Mouse (Mus musculus) stomach, embryonic 16.5 days (tissue): ENCODE measurements around the gene Mylk. TPM values are rescaled to one million over a fixed set of nuclear protein-coding genes. Genes with fewer than 3 reads are reported as not detected.

Experiments used
- ATAC-seq: fragments of 200-750 bp; cut with Nextera tagmentation; 2 replicates; pipeline ENCODE4 v1.8.0; 2017; ENCODE audit warnings: moderate number of reproducible peaks, moderate TSS enrichment; ENCODE audit not compliant: insufficient read depth, low FRiP score
- H3K27ac ChIP-seq: fragments of 300-500 bp; sonication (generic); 2 replicates; pipeline ENCODE4 v1.5.1; 2014; ENCODE audit warnings: low read length
- H3K27me3 ChIP-seq: fragments of 300-500 bp; sonication (generic); 2 replicates; pipeline ENCODE4 v1.6.1; 2014; ENCODE audit warnings: low read length, control low read depth, mixed read lengths; ENCODE audit not compliant: control insufficient read depth, insufficient read depth
- H3K36me3 ChIP-seq: fragments of 300-500 bp; sonication (generic); 2 replicates; pipeline ENCODE4 v1.6.1; 2014; ENCODE audit warnings: low read length; ENCODE audit not compliant: control insufficient read depth, insufficient read depth
- H3K4me1 ChIP-seq: fragments of 300-500 bp; sonication (generic); 2 replicates; pipeline ENCODE4 v1.6.1; 2014; ENCODE audit warnings: low read length, control low read depth, mixed read lengths; ENCODE audit not compliant: control insufficient read depth, insufficient read depth
- H3K4me2 ChIP-seq: fragments of 300-500 bp; sonication (generic); 2 replicates; pipeline ENCODE4 v1.6.1; 2014; ENCODE audit warnings: low read depth, low read length, mixed read lengths
- H3K4me3 ChIP-seq: fragments of 300-500 bp; sonication (generic); replicated peaks from 2 replicates; pipeline ENCODE4 v1.5.1; 2014; ENCODE audit warnings: mild to moderate bottlenecking, low read length
- H3K9ac ChIP-seq: fragments of 300-500 bp; sonication (generic); 2 replicates; pipeline ENCODE4 v1.6.1; 2014; ENCODE audit warnings: low read length
- H3K9me3 ChIP-seq: fragments of 300-500 bp; sonication (generic); replicated peaks from 2 replicates; pipeline ENCODE4 v1.6.1; 2016; ENCODE audit warnings: low read length, control low read depth; ENCODE audit not compliant: control insufficient read depth
- WGBS: fragments of 180-500 bp; shearing (Covaris S2); extraction: QIAGEN DNeasy Blood & Tissue Kit; methylation state at CpG from one replicate; pipeline ENCODE4 v1.1.7; 2014; 5-methylcytosine and 5-hydroxymethylcytosine counted together
- polyA plus RNA-seq: library from polyadenylated mRNA; unstranded; fragments of >200 nt; fragmentation: Nextera tagmentation; extraction: Ambion mirVana; gene quantifications from 2 replicates; pipeline ENCODE4 v1.2.1, GENCODE M21; 2015

The Mylk gene
- polyA plus RNA-seq, 1 experiment from 2014 or later: 371 TPM

GRCm38 (mm10) chr16:34763959-34764591 is 19.1 kb downstream of the Mylk start:
- no peaks in the 10 kb centered on the region for H3K36me3 ChIP-seq
- H3K9ac ChIP-seq: no peak overlapping the region
- no peaks in the 10 kb centered on the region for H3K27me3 ChIP-seq
- no peak overlapping the region for H3K27ac ChIP-seq
- 81% methylated on average over 9 of the region's 9 CpGs for WGBS
- no peaks in the 10 kb centered on the region for H3K4me1 ChIP-seq
- no peak overlapping the region for H3K4me3 ChIP-seq
- H3K9me3 ChIP-seq: no peaks in the 10 kb centered on the region
- no peak overlapping the region for H3K4me2 ChIP-seq
- ATAC-seq: no peak

GRCm38 (mm10) chr16:34765666-34766065 is 20.7 kb downstream of the Mylk start:
- Histone ChIP-seq H3K4me2 (no peak overlapping the region), H3K27ac (no peak overlapping the region), H3K27me3 (no peaks in the 10 kb centered on the region), H3K36me3 (no peaks in the 10 kb centered on the region), H3K9ac (no peak overlapping the region), H3K9me3 (no peaks in the 10 kb centered on the region), H3K4me3 (no peak overlapping the region), H3K4me1 (no peaks in the 10 kb centered on the region)
- WGBS: 64% methylated on average over 1 of the region's 1 CpGs
- ATAC-seq: no peak

DNA sequence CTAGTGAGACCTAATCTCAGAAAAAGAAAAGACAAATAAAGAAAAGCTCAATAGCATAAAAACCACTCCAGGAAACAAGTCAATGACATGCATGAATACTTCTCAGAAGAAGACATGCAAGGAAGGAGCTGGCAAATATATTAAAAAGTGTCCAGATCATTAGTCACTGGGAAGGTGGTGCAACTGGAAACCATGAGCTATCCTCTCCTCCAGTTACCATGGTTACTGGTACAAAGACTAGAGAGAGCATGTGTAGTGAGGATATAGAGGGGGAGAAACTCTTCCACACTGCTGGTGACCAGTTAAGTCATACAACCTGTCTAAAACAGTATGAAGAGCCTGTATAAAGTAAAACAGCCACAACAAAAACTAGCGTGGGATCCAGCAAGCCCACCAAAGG is 21.2 kb downstream of the Mylk start:
- ATAC-seq: no peak
- H3K36me3 ChIP-seq: no peaks in the 10 kb centered on the region
- H3K4me2 ChIP-seq: no peak overlapping the region
- 91% methylated on average over 1 of the region's 1 CpGs for WGBS
- H3K9ac ChIP-seq: no peak overlapping the region
- no peaks in the 10 kb centered on the region for H3K4me1 ChIP-seq
- no peaks in the 10 kb centered on the region for H3K27me3 ChIP-seq
- no peak overlapping the region for H3K4me3 ChIP-seq
- no peaks in the 10 kb centered on the region for H3K9me3 ChIP-seq
- H3K27ac ChIP-seq: no peak overlapping the region

DNA sequence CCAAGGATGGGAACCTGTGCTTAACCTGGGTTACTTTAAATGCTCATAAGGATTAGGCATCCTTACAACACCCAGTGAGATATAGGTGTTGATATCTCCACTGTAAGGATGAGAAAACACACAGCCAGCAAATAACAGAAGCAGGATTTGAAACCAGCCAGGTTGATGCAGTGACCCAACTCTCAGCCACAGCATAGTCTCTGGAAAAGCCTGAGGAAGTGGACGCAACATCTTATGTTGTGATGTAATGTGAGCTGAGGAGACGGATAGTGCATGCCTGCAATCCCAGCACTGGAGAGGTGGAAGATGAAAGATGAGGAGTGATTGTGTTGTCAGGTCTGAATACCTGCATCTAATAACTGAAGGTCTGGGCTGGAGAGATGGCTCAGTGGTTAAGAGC is 22.4 kb downstream of the Mylk start:
- Histone ChIP-seq H3K9me3 (no peaks in the 10 kb centered on the region), H3K27me3 (no peaks in the 10 kb centered on the region), H3K27ac (no peak overlapping the region), H3K4me2 (no peak overlapping the region), H3K4me3 (no peak overlapping the region), H3K36me3 (no peaks in the 10 kb centered on the region), H3K4me1 (no peaks in the 10 kb centered on the region), H3K9ac (no peak overlapping the region)
- no peak for ATAC-seq
- WGBS: 93% methylated on average over 2 of the region's 2 CpGs

GRCm38 (mm10) chr16:34768436-34768835 is 23.4 kb downstream of the Mylk start:
- Histone ChIP-seq H3K9ac (no peak overlapping the region), H3K4me1 (no peaks in the 10 kb centered on the region), H3K9me3 (no peaks in the 10 kb centered on the region), H3K27me3 (no peaks in the 10 kb centered on the region), H3K4me2 (no peak overlapping the region), H3K4me3 (no peak overlapping the region), H3K36me3 (no peaks in the 10 kb centered on the region), H3K27ac (no peak overlapping the region)
- ATAC-seq: no peak
- 64% methylated on average over 4 of the region's 4 CpGs for WGBS

DNA sequence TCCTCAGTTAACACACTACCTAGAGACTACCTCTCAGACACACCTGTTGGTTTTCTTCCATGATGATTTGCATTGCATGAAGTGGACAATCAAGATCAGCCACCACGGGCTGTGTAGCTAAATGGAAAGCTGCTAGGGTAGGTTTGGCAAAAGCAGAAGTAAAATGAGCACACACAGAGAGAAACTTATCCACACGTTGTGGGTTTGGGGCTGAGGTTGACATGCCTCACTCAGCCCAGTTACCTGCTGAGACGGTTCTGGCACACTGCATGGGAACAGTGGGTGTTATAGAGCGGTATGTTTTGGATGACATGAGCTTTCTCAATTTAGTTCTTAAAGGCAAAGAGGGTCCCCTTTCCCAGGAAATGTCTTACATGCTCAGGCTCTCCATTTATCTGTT is 25.1 kb downstream of the Mylk start:
- Histone ChIP-seq H3K9ac (no peak overlapping the region), H3K36me3 (no peaks in the 10 kb centered on the region), H3K4me3 (no peak overlapping the region), H3K27me3 (no peaks in the 10 kb centered on the region), H3K27ac (no peak overlapping the region), H3K4me1 (no peaks in the 10 kb centered on the region), H3K9me3 (no peaks in the 10 kb centered on the region), H3K4me2 (no peak overlapping the region)
- ATAC-seq: no peak
- WGBS: 81% methylated on average over 4 of the region's 4 CpGs

DNA sequence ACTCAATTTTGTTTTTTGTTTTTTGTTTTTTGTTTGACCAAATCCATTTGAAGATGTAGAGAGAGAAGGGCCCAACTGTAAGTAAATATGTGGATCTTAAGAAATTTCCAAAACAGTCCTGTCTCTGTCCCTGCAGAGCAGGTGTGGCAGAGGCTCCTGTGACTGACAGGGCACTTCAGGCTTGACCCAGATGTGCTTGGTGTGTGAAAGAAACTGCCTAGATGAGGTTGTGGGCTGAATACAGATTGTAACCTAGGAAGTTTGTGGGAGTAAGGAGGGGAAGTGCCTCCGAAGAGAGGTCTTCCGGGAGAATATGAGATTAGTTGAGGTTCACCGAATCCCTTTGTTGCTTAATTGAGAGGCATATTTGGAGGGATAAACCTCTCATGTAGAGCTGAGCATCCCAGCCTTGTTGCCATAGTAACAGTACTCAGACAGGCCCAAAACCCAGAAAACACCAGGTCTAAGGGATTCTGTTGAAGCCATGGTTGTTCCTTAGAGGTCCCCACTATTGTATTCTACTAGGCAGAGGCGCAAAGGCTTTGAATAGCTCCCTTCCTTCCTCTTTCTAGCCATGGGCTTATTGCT is 27.5 kb downstream of the Mylk start:
- Histone ChIP-seq H3K4me1 (no peaks in the 10 kb centered on the region), H3K4me2 (no peak overlapping the region), H3K27me3 (no peaks in the 10 kb centered on the region), H3K4me3 (no peak overlapping the region), H3K36me3 (no peaks in the 10 kb centered on the region), H3K9ac (no peak overlapping the region), H3K9me3 (no peaks in the 10 kb centered on the region), H3K27ac (no peak overlapping the region)
- ATAC-seq: no peak
- 78% methylated on average over 4 of the region's 4 CpGs for WGBS

GRCm38 (mm10) chr16:34782442-34782841 is 37.4 kb downstream of the Mylk start:
- Histone ChIP-seq H3K4me2 (no peak overlapping the region), H3K27me3 (no peaks in the 10 kb centered on the region), H3K9ac (no peak overlapping the region), H3K36me3 (no peaks in the 10 kb centered on the region), H3K4me3 (no peak overlapping the region), H3K27ac (no peak overlapping the region), H3K9me3 (no peaks in the 10 kb centered on the region), H3K4me1 (no peaks in the 10 kb centered on the region)
- no peak for ATAC-seq
- 65% methylated on average over 1 of the region's 1 CpGs for WGBS

DNA sequence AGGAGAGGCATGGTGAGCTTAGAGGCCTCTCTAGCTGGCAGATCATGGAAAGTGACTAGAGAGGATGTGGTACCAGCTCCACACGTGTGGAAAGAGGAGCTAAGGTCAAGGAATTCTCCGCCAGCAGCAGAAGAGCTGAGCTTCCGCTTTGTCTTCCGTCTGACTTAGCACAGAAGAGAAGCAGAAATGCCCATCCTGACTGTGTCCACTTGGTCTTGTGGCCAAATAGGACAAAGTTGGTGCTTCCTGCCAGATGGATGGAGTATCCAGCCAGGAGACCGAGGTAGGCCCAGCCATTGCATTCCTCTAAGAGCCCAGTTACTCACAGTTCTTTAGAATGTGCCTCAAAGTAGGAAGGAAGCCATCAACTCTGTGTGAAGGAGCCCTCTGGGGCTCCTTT is 38.5 kb downstream of the Mylk start:
- 86% methylated on average over 5 of the region's 5 CpGs for WGBS
- Histone ChIP-seq H3K27ac (no peak overlapping the region), H3K36me3 (no peaks in the 10 kb centered on the region), H3K9ac (no peak overlapping the region), H3K27me3 (no peaks in the 10 kb centered on the region), H3K4me2 (no peak overlapping the region), H3K9me3 (no peaks in the 10 kb centered on the region), H3K4me3 (no peak overlapping the region), H3K4me1 (no peaks in the 10 kb centered on the region)
- ATAC-seq: no peak
